8 mouse cellular contexts compared by ENCODE assay signal in the genomic region with DNA sequence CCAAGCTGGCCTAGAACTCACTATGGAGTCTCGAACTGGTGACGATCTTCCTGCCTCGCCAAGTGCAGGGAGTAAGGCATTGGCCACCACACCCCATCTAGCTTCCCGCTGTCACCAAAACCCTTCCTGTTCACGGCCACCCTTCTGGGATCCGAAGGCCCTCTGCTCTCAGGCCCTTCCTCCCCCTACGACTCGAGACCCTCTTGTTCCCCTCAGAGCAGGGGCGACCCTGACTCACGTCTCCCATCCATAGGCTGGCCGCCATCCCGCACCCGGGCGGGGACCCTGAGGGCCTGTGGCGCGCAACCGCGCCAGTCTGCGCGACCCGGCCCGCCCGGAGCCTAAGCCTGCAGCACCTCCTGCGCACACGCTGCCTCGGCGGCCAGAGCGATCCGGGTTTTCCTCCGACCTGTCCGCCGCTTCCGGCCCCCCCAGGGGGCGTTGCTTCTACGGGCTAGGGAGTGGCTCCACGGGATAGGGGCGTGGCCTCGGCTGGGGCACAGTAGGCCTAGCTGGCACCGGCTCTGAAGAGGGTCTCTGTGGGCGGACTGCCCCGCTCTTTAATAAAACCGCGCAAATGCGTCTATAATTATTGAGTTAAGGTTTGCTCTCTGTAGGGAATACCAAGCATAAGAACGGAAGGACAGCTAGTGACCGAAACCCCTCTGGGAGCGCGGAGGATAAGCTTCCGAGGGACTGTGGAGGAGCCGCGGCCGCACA. TPM values are rescaled to one million over a fixed set of nuclear protein-coding genes. Genes with fewer than 3 reads are reported as not detected.
DNase-seq lines count a peak whose midpoint lies in the region; ATAC-seq and TF ChIP-seq lines count a peak whose summit lies in the region.

Trnau1ap (minus strand) TSS at position 424 of the 720 bp plus-strand sequence.

- WGBS in embryonic facial prominence, embryonic 13.5 days: under 1% methylated on average over 52 of the region's 52 CpGs
- WGBS in heart, adult 2 months: under 1% methylated on average over 52 of the region's 52 CpGs
- WGBS in limb, embryonic 15.5 days: under 1% methylated on average over 52 of the region's 52 CpGs

- DNase-seq in 3T3-L1 (ENCODE audit: low read depth, low spot score): peak; percentile 90
- DNase-seq in adrenal gland, postnatal 36 days: peak; percentile 94 to 97
- peak; percentile 93 for DNase-seq in heart, adult 2 months
- DNase-seq in kidney, adult 8-10 months: peak; percentile 88 to 91
- DNase-seq in monocyte, adult 2 months (ENCODE audit: low read depth in 1 of 2, low spot score in 2 of 2): peak; percentile 57 to 79
- DNase-seq in spleen, postnatal 36 days (ENCODE audit: low spot score in 2 of 2): peak; percentile 89 to 91

- peaks cover 43% of the 10 kb centered on the region for H3K36me3 ChIP-seq in embryonic facial prominence, embryonic 13.5 days
- no peaks in the 10 kb centered on the region; the same call in 1 of the 2 replicates for H3K36me3 ChIP-seq in heart, adult 2 months (ENCODE audit: control insufficient read depth, insufficient read depth, low read length)
- H3K36me3 ChIP-seq in limb, embryonic 15.5 days: peaks cover 44% of the 10 kb centered on the region

- H3K4me3 ChIP-seq in embryonic facial prominence, embryonic 13.5 days: peak within 1 kb of the TSS; percentile 89
- H3K4me3 ChIP-seq in heart, adult 2 months: peak within 1 kb of the TSS; percentile 74
- H3K4me3 ChIP-seq in limb, embryonic 15.5 days: peak within 1 kb of the TSS; percentile 87

- peak within 1 kb of the TSS; percentile 94 for H3K9ac ChIP-seq in embryonic facial prominence, embryonic 13.5 days
- peak within 1 kb of the TSS; percentile 91 for H3K9ac ChIP-seq in heart, adult 2 months (ENCODE audit: low read depth, low read length)
- H3K9ac ChIP-seq in limb, embryonic 15.5 days: peak within 1 kb of the TSS; percentile 67

- H3K79me2 ChIP-seq in heart, adult 2 months (replicated peaks; ENCODE audit: control insufficient read depth, insufficient read depth, low read length): no peaks in the 10 kb centered on the region

- no peaks in the 10 kb centered on the region for H3K27me3 ChIP-seq in embryonic facial prominence, embryonic 13.5 days
- H3K27me3 ChIP-seq in heart, adult 2 months (ENCODE audit: control insufficient read depth, insufficient read depth, low read length): no peaks in the 10 kb centered on the region
- H3K27me3 ChIP-seq in limb, embryonic 15.5 days: no peaks in the 10 kb centered on the region

- peak; percentile 92 for ATAC-seq in embryonic facial prominence, embryonic 13.5 days (ENCODE audit: insufficient number of reproducible peaks, insufficient read depth, low FRiP score, low TSS enrichment, low read depth)
- peak; percentile 89 for ATAC-seq in limb, embryonic 15.5 days (ENCODE audit: insufficient number of reproducible peaks, low FRiP score, low TSS enrichment, low read depth)

- peak within 1 kb of the TSS; percentile 68 for H3K4me2 ChIP-seq in embryonic facial prominence, embryonic 13.5 days
- peak within 1 kb of the TSS; percentile 61 for H3K4me2 ChIP-seq in limb, embryonic 15.5 days

- intact Hi-C loops in heart, adult 2 months (cut with DNase I): loop anchor here (2.0 kb wide), 1 partner anchor 16 kb away; no protein-coding TSS in a partner anchor

- H3K27ac ChIP-seq in embryonic facial prominence, embryonic 13.5 days: peak within 1 kb of the TSS; percentile 84
- H3K27ac ChIP-seq in heart, adult 2 months: peak within 1 kb of the TSS; percentile 87
- peak within 1 kb of the TSS; percentile 91 for H3K27ac ChIP-seq in limb, embryonic 15.5 days

- TF ChIP-seq EP300 in heart, adult 2 months (IDR thresholded peaks at IDR 0.05; ENCODE audit: insufficient read depth, low read depth, low read length): 0 out of 2 replicates have a peak, but pooled peaks have one; percentile 23

- TF ChIP-seq POLR2A in heart, adult 2 months (IDR thresholded peaks at IDR 0.05; ENCODE audit: insufficient read depth, low read depth, low read length): peak; percentile 90

- peak; percentile 38 for TF ChIP-seq CTCF in heart, adult 2 months (IDR thresholded peaks at IDR 0.05)

- peaks cover 10% of the 10 kb centered on the region for H3K4me1 ChIP-seq in embryonic facial prominence, embryonic 13.5 days
- peaks cover 1% of the 10 kb centered on the region for H3K4me1 ChIP-seq in heart, adult 2 months (ENCODE audit: control insufficient read depth, insufficient read depth, low read length)
- H3K4me1 ChIP-seq in limb, embryonic 15.5 days: peaks cover 13% of the 10 kb centered on the region

- no peaks in the 10 kb centered on the region for H3K9me3 ChIP-seq in embryonic facial prominence, embryonic 13.5 days
- no peaks in the 10 kb centered on the region for H3K9me3 ChIP-seq in limb, embryonic 15.5 days

RNA-seq across cellular contexts. Expression of gene Trnau1ap, which starts in this region (rescaled TPM):
- total RNA-seq in adrenal gland, postnatal 36 days (2021): 10 to 100 TPM; 29.2 to 37.5 TPM
- 78.5 and 83.1 TPM in 2 replicates for polyA plus RNA-seq in embryonic facial prominence, embryonic 13.5 days (2015; fragmentation: Nextera tagmentation; extraction: Ambion mirVana)
- 10 to 100 TPM; 21.3 to 24.6 TPM for total RNA-seq in heart, adult 2 months (2021)
- 14.8 and 14.9 TPM in 2 replicates for polyA plus RNA-seq in heart, adult 2 months (2012; rRNA removed)
- 61.4 and 68.3 TPM in 2 replicates for polyA plus RNA-seq in limb, embryonic 15.5 days (2015; fragmentation: Nextera tagmentation; extraction: Ambion mirVana)

Comparison
In these comparisons a context has a peak if more than half of its experiments do, and no peak if none do; other contexts are left out.
1. Peak in every context shown above with its lines: DNase-seq, ATAC-seq, H3K4me3 ChIP-seq and H3K27ac ChIP-seq.